ENCODE assay signal across 23 mouse cellular contexts in genomic region chr2:97026991-97027390, GRCm38 (mm10).
"Had no signal": no experiment of that assay in that cellular context is flagged by ENCODE, and none has a peak within 500 bp of the region (broad histone marks: within the 10 kb centered on the region; RNA-seq: fewer than 3 reads in every experiment).

No protein-coding gene starts in this region.

- H3K9ac ChIP-seq: limb, embryonic 12.5 days; limb, embryonic 15.5 days; liver, embryonic 14.5 days; liver, postnatal 0 days; lung, embryonic 14.5 days; midbrain, embryonic 13.5 days; neural tube, embryonic 12.5 days had no signal

- H3K9me3 ChIP-seq: limb, embryonic 12.5 days; limb, embryonic 15.5 days; megakaryocyte, embryonic 14.5 days; midbrain, embryonic 13.5 days; neural tube, embryonic 12.5 days had no signal

- H3K4me1 ChIP-seq: limb, embryonic 12.5 days; limb, embryonic 15.5 days; megakaryocyte, embryonic 14.5 days; midbrain, embryonic 13.5 days; neural tube, embryonic 12.5 days had no signal

- DNase-seq: kidney, adult 11 months; kidney, adult 9 months; kidney, postnatal 14 days; kidney, postnatal 4 days; left cerebral cortex, postnatal 4 days; liver, postnatal 0 days; lung, embryonic 14.5 days; right cerebral cortex, adult 18-20 months; right cerebral cortex, postnatal 14 days; right cerebral cortex, postnatal 4 days; thymus, adult 2 months; thymus, postnatal 14 days; thymus, postnatal 4 days had no signal

- H3K4me3 ChIP-seq: limb, embryonic 12.5 days; limb, embryonic 15.5 days; megakaryocyte, embryonic 14.5 days; midbrain, embryonic 13.5 days; neural tube, embryonic 12.5 days had no signal

- H3K27me3 ChIP-seq: limb, embryonic 12.5 days; limb, embryonic 15.5 days; megakaryocyte, embryonic 14.5 days; midbrain, embryonic 13.5 days; neural tube, embryonic 12.5 days had no signal

- H3K4me2 ChIP-seq: limb, embryonic 12.5 days; limb, embryonic 15.5 days; liver, embryonic 11.5 days; lung, embryonic 14.5 days; midbrain, embryonic 13.5 days; neural tube, embryonic 12.5 days had no signal

- H3K27ac ChIP-seq: limb, embryonic 12.5 days; limb, embryonic 15.5 days; liver, embryonic 14.5 days; macrophage; midbrain, embryonic 13.5 days; neural tube, embryonic 12.5 days; stomach, postnatal 0 days had no signal

- H3K36me3 ChIP-seq: limb, embryonic 12.5 days; limb, embryonic 15.5 days; midbrain, embryonic 13.5 days; neural tube, embryonic 12.5 days had no signal

- ATAC-seq: liver, postnatal 0 days; lung, postnatal 0 days; midbrain, embryonic 13.5 days had no signal
